Mouse (Mus musculus): ENCODE data around the gene Ttyh2.
"Not testable (repeated sequence)": the region's sequence is repeated elsewhere in the genome, so short reads cannot be mapped to it uniquely, and the experiment has no call there.

Gene Ttyh2

GRCm38 (mm10) chr11:114662161-114662560 lies 13.1 kb upstream of the Ttyh2 start:
- in situ Hi-C loops (cut with MboI, MseI), result no loop called here

- in situ Hi-C loops (cut with MboI, MseI), result no loop called here
These were observed 12.4 kb upstream of the Ttyh2 start for GRCm38 (mm10) chr11:114662746-114663362.

- in situ Hi-C loops (cut with MboI, MseI), result no loop called here
These were observed 11.1 kb upstream of the Ttyh2 start for GRCm38 (mm10) chr11:114664164-114664563.

- in situ Hi-C loops (cut with MboI, MseI), result no loop called here
These were observed 9.8 kb upstream of the Ttyh2 start for GRCm38 (mm10) chr11:114665463-114665862.

GRCm38 (mm10) chr11:114666786-114667185 lies 8.4 kb upstream of the Ttyh2 start:
- in situ Hi-C loops (cut with MboI, MseI), result no loop called here

GRCm38 (mm10) chr11:114667236-114667931 lies 7.8 kb upstream of the Ttyh2 start:
- in situ Hi-C loops (cut with MboI, MseI), result no loop called here

GRCm38 (mm10) chr11:114667932-114668285 lies 7.3 kb upstream of the Ttyh2 start:
- in situ Hi-C loops (cut with MboI, MseI), result not testable (repeated sequence)

- in situ Hi-C loops (cut with MboI, MseI), result no loop called here
These were observed 6.9 kb upstream of the Ttyh2 start, which contains the start of gene Rpl38 for GRCm38 (mm10) chr11:114668301-114668710. Rpl38 (plus strand) TSS chr11:114668524.

- in situ Hi-C loops (cut with MboI, MseI), result no loop called here
These were observed 6.2 kb upstream of the Ttyh2 start for GRCm38 (mm10) chr11:114668741-114669623.

- in situ Hi-C loops (cut with MboI, MseI), result no loop called here
These were observed 5.5 kb upstream of the Ttyh2 start for GRCm38 (mm10) chr11:114669651-114670168.

- in situ Hi-C loops (cut with MboI, MseI), result no loop called here
These were observed 4.1 kb upstream of the Ttyh2 start for GRCm38 (mm10) chr11:114671147-114671546.

- in situ Hi-C loops (cut with MboI, MseI), result no loop called here
These were observed 2.2 kb upstream of the Ttyh2 start for GRCm38 (mm10) chr11:114672794-114673718.

GRCm38 (mm10) chr11:114673719-114674050 lies 1.5 kb upstream of the Ttyh2 start:
- in situ Hi-C loops (cut with MboI, MseI), result no loop called here

- in situ Hi-C loops (cut with MboI, MseI), result no loop called here
These were observed 1.1 kb upstream of the Ttyh2 start for GRCm38 (mm10) chr11:114674180-114674579.

- in situ Hi-C loops (cut with MboI, MseI), result not testable (repeated sequence)
These were observed 435 bp upstream of the Ttyh2 start for GRCm38 (mm10) chr11:114674796-114675195.

- in situ Hi-C loops (cut with MboI, MseI), result no loop called here
These were observed 683 bp downstream of the Ttyh2 start for GRCm38 (mm10) chr11:114675826-114676401.

GRCm38 (mm10) chr11:114676431-114676830 lies 1.2 kb downstream of the Ttyh2 start:
- in situ Hi-C loops (cut with MboI, MseI), result no loop called here

- in situ Hi-C loops (cut with MboI, MseI), result no loop called here
These were observed 1.8 kb downstream of the Ttyh2 start for GRCm38 (mm10) chr11:114676896-114677530.

- in situ Hi-C loops (cut with MboI, MseI), result no loop called here
These were observed 4.4 kb downstream of the Ttyh2 start for GRCm38 (mm10) chr11:114679582-114679981.

- in situ Hi-C loops (cut with MboI, MseI), result no loop called here
These were observed 5.1 kb downstream of the Ttyh2 start for GRCm38 (mm10) chr11:114680291-114680690.

All from T-helper 1 cell (primary cell).